Mouse (Mus musculus): ENCODE data around the gene Abcc2. TPM values are rescaled to one million over a fixed set of nuclear protein-coding genes. Genes with fewer than 3 reads are reported as not detected.

The Abcc2 gene
- polyA plus RNA-seq, 1 experiment from 2014 or later: 0.03 TPM

GRCm38 (mm10) chr19:43887725-43888124, 105.7 kb downstream of the Abcc2 start:
- H3K27ac ChIP-seq: no peak overlapping the region
- no peaks in the 10 kb centered on the region for H3K36me3 ChIP-seq
- no peak overlapping the region for H3K4me3 ChIP-seq (replicated peaks)
- no peak for ATAC-seq
- H3K4me2 ChIP-seq (replicated peaks): no peak overlapping the region
- 64% methylated on average over 2 of the region's 2 CpGs for WGBS
- no peak overlapping the region for H3K9ac ChIP-seq (replicated peaks)
- H3K9me3 ChIP-seq: no peaks in the 10 kb centered on the region
- H3K27me3 ChIP-seq: no peaks in the 10 kb centered on the region
- H3K4me1 ChIP-seq (replicated peaks): peaks cover 8% of the 10 kb centered on the region

Other genes with a start within 250 kb of the Abcc2 start
- 0.85 and 1.0 TPM in 2 replicates for gene Nkx2-3, start 169.9 kb upstream of the Abcc2 start, polyA plus RNA-seq (2015; fragmentation: Nextera tagmentation; extraction: Ambion mirVana)
- 10.8 and 14.4 TPM in 2 replicates for gene Slc25a28, start 107.3 kb upstream of the Abcc2 start, polyA plus RNA-seq (2015; fragmentation: Nextera tagmentation; extraction: Ambion mirVana)
- gene Entpd7, start 92.5 kb upstream of the Abcc2 start, polyA plus RNA-seq (2015; fragmentation: Nextera tagmentation; extraction: Ambion mirVana): 9.1 and 9.9 TPM in 2 replicates
- 8.4 and 9.8 TPM in 2 replicates for gene Cutc, start 29.2 kb upstream of the Abcc2 start, polyA plus RNA-seq (2015; fragmentation: Nextera tagmentation; extraction: Ambion mirVana)
- 12.0 and 12.7 TPM in 2 replicates for gene Cox15, start 29.2 kb upstream of the Abcc2 start, polyA plus RNA-seq (2015; fragmentation: Nextera tagmentation; extraction: Ambion mirVana)
- gene Dnmbp, start 158.0 kb downstream of the Abcc2 start, polyA plus RNA-seq (2015; fragmentation: Nextera tagmentation; extraction: Ambion mirVana): 9.8 and 10.8 TPM in 2 replicates
- 0.16 and 0.24 TPM in 2 replicates for gene Cpn1, start 204.4 kb downstream of the Abcc2 start, polyA plus RNA-seq (2015; fragmentation: Nextera tagmentation; extraction: Ambion mirVana)
- gene Cyp2c23, start 247.0 kb downstream of the Abcc2 start, polyA plus RNA-seq (2015; fragmentation: Nextera tagmentation; extraction: Ambion mirVana): 0.08 TPM in 1 of 2 replicates, not detected in the other